Mouse (Mus musculus) midbrain, embryonic 14.5 days (tissue): Measurements from ENCODE around the gene Gm10073. TPM values are rescaled to one million over a fixed set of nuclear protein-coding genes. Genes with fewer than 3 reads are reported as not detected.
"Not testable (repeated sequence)": the region's sequence is repeated elsewhere in the genome, so short reads cannot be mapped to it uniquely, and the experiment has no call there.

Source experiments
- ATAC-seq: fragments of 200-750 bp; cut with Nextera tagmentation; 2 replicates; pipeline ENCODE4 v1.8.0; 2017; ENCODE audit warnings: moderate number of reproducible peaks, moderate library complexity; ENCODE audit not compliant: low FRiP score, low TSS enrichment
- DNase-seq: peaks from one replicate; pipeline ENCODE4 v3.0.0-alpha.2; 2015
- H3K27ac ChIP-seq: fragments of 300-500 bp; sonication (generic); replicated peaks from 2 replicates; pipeline ENCODE4 v1.5.1; 2014; ENCODE audit warnings: mild to moderate bottlenecking, low read depth, low read length, moderate library complexity
- H3K27me3 ChIP-seq: fragments of 300-500 bp; sonication (generic); 2 replicates; pipeline ENCODE4 v1.6.1; 2014; ENCODE audit warnings: low read length, control low read depth, mixed read lengths; ENCODE audit not compliant: control insufficient read depth, insufficient read depth
- H3K36me3 ChIP-seq: fragments of 300-500 bp; sonication (generic); 2 replicates; pipeline ENCODE4 v1.6.1; 2014; ENCODE audit warnings: low read length, control low read depth; ENCODE audit not compliant: control insufficient read depth, insufficient read depth
- H3K4me1 ChIP-seq: fragments of 300-500 bp; sonication (generic); 2 replicates; pipeline ENCODE4 v1.6.1; 2014; ENCODE audit warnings: mild to moderate bottlenecking, antibody characterized with exemption, low read length, control low read depth; ENCODE audit not compliant: control insufficient read depth, insufficient read depth
- H3K4me2 ChIP-seq: fragments of 300-500 bp; sonication (generic); 2 replicates; pipeline ENCODE4 v1.6.1; 2014; ENCODE audit warnings: mild to moderate bottlenecking, low read length, moderate library complexity
- H3K4me3 ChIP-seq: fragments of 300-500 bp; sonication (generic); replicated peaks from 2 replicates; pipeline ENCODE4 v1.5.1; 2014; ENCODE audit warnings: low read depth, low read length
- H3K9ac ChIP-seq: fragments of 300-500 bp; sonication (generic); replicated peaks from 2 replicates; pipeline ENCODE4 v1.6.1; 2014; ENCODE audit warnings: mild to moderate bottlenecking, low read length, moderate library complexity
- H3K9me3 ChIP-seq: fragments of 300-500 bp; sonication (generic); 2 replicates; pipeline ENCODE4 v1.6.1; 2016; ENCODE audit warnings: low read length, control low read depth, mixed read lengths; ENCODE audit not compliant: control insufficient read depth
- WGBS: fragments of 180-500 bp; shearing (Covaris S2); extraction: QIAGEN DNeasy Blood & Tissue Kit; methylation state at CpG from one replicate; pipeline ENCODE4 v1.1.7; 2014; 5-methylcytosine and 5-hydroxymethylcytosine counted together
- polyA plus RNA-seq: library from polyadenylated mRNA; unstranded; fragments of >200 nt; fragmentation: Nextera tagmentation; extraction: Ambion mirVana; gene quantifications from 2 replicates; pipeline ENCODE4 v1.2.1, GENCODE M21; 2014

Gm10073 gene
- 6.4 and 8.2 TPM in 2 replicates for polyA plus RNA-seq

GRCm38 (mm10) chr8:106573168-106573567 is at the start of gene Gm10073:
TSS of gene Gm10073 (minus strand) at chr8:106573461.
- not testable (repeated sequence) for H3K27ac ChIP-seq
- 50% methylated on average over 20 of the region's 20 CpGs for WGBS

GRCm38 (mm10) chr8:106623016-106623415 is 49.8 kb upstream of the Gm10073 start:
- H3K36me3 ChIP-seq = no peaks in the 10 kb centered on the region
- no peak for DNase-seq
- ATAC-seq = no peak
- H3K4me3 ChIP-seq = no peak overlapping the region
- H3K9me3 ChIP-seq = no peaks in the 10 kb centered on the region
- 73% methylated on average over 5 of the region's 5 CpGs for WGBS
- H3K27ac ChIP-seq = no peak overlapping the region
- H3K4me1 ChIP-seq = no peaks in the 10 kb centered on the region
- H3K4me2 ChIP-seq = no peak overlapping the region
- no peaks in the 10 kb centered on the region for H3K27me3 ChIP-seq
- no peak overlapping the region for H3K9ac ChIP-seq

More at GRCm38 (mm10) chr8:106573168-106573567, at the start of gene Gm10073:
- not testable (repeated sequence) for H3K36me3 ChIP-seq, H3K4me1 ChIP-seq, DNase-seq, H3K4me2 ChIP-seq, H3K4me3 ChIP-seq, H3K27me3 ChIP-seq, ATAC-seq, H3K9ac ChIP-seq, H3K9me3 ChIP-seq

- no peaks in the 10 kb centered on the region for H3K9me3 ChIP-seq
- 92% methylated on average over 2 of the region's 2 CpGs for WGBS
- no peaks in the 10 kb centered on the region for H3K36me3 ChIP-seq
- H3K4me2 ChIP-seq = no peak overlapping the region
- H3K27me3 ChIP-seq = no peaks in the 10 kb centered on the region
- no peak overlapping the region for H3K27ac ChIP-seq
- no peak overlapping the region for H3K4me3 ChIP-seq
- no peak for ATAC-seq
- DNase-seq = no peak
- H3K4me1 ChIP-seq = no peaks in the 10 kb centered on the region
- H3K9ac ChIP-seq = no peak overlapping the region
Observed at GRCm38 (mm10) chr8:106620488-106620887, 47.2 kb upstream of the Gm10073 start.

GRCm38 (mm10) chr8:106619549-106620245 is 46.4 kb upstream of the Gm10073 start:
- Histone ChIP-seq H3K36me3 (no peaks in the 10 kb centered on the region), H3K9me3 (no peaks in the 10 kb centered on the region), H3K9ac (no peak overlapping the region), H3K4me1 (no peaks in the 10 kb centered on the region), H3K4me3 (no peak overlapping the region), H3K27ac (no peak overlapping the region), H3K27me3 (no peaks in the 10 kb centered on the region), H3K4me2 (no peak overlapping the region)
- ATAC-seq (no peak), DNase-seq (no peak)
- WGBS = 68% methylated on average over 9 of the region's 9 CpGs

- H3K36me3 ChIP-seq = no peaks in the 10 kb centered on the region
- H3K27ac ChIP-seq = no peak overlapping the region
- no peaks in the 10 kb centered on the region for H3K27me3 ChIP-seq
- no peak overlapping the region for H3K4me2 ChIP-seq
- no peaks in the 10 kb centered on the region for H3K9me3 ChIP-seq
- 65% methylated on average over 6 of the region's 6 CpGs for WGBS
- no peak overlapping the region for H3K9ac ChIP-seq
- ATAC-seq (no peak), DNase-seq (no peak)
- H3K4me3 ChIP-seq = no peak overlapping the region
- no peaks in the 10 kb centered on the region for H3K4me1 ChIP-seq
Observed at GRCm38 (mm10) chr8:106618324-106618723, 45.1 kb upstream of the Gm10073 start.

- no peak overlapping the region for H3K9ac ChIP-seq
- H3K27me3 ChIP-seq = no peaks in the 10 kb centered on the region
- no peaks in the 10 kb centered on the region for H3K36me3 ChIP-seq
- no peak overlapping the region for H3K4me2 ChIP-seq
- H3K27ac ChIP-seq = no peak overlapping the region
- 82% methylated on average over 6 of the region's 6 CpGs for WGBS
- DNase-seq (no peak), ATAC-seq (no peak)
- H3K4me1 ChIP-seq = no peaks in the 10 kb centered on the region
- no peak overlapping the region for H3K4me3 ChIP-seq
- no peaks in the 10 kb centered on the region for H3K9me3 ChIP-seq
Observed at GRCm38 (mm10) chr8:106617865-106618264, 44.6 kb upstream of the Gm10073 start.

- no peak overlapping the region for H3K4me3 ChIP-seq
- no peaks in the 10 kb centered on the region for H3K27me3 ChIP-seq
- H3K27ac ChIP-seq = no peak overlapping the region
- H3K36me3 ChIP-seq = no peaks in the 10 kb centered on the region
- 11% methylated on average over 6 of the region's 6 CpGs for WGBS
- no peaks in the 10 kb centered on the region for H3K9me3 ChIP-seq
- no peak overlapping the region for H3K9ac ChIP-seq
- ATAC-seq = no peak
- no peak overlapping the region for H3K4me2 ChIP-seq
- no peak for DNase-seq
- no peaks in the 10 kb centered on the region for H3K4me1 ChIP-seq
Observed at GRCm38 (mm10) chr8:106617196-106617595, 43.9 kb upstream of the Gm10073 start.

GRCm38 (mm10) chr8:106616679-106617078 is 43.4 kb upstream of the Gm10073 start:
- H3K9me3 ChIP-seq = no peaks in the 10 kb centered on the region
- 45% methylated on average over 4 of the region's 4 CpGs for WGBS
- no peaks in the 10 kb centered on the region for H3K36me3 ChIP-seq
- ATAC-seq = no peak
- no peak overlapping the region for H3K27ac ChIP-seq
- no peaks in the 10 kb centered on the region for H3K4me1 ChIP-seq
- no peak overlapping the region for H3K9ac ChIP-seq
- DNase-seq = no peak
- no peak overlapping the region for H3K4me3 ChIP-seq
- no peaks in the 10 kb centered on the region for H3K27me3 ChIP-seq
- H3K4me2 ChIP-seq = no peak overlapping the region

- H3K36me3 ChIP-seq = no peaks in the 10 kb centered on the region
- no peak overlapping the region for H3K4me2 ChIP-seq
- no peak overlapping the region for H3K4me3 ChIP-seq
- no peaks in the 10 kb centered on the region for H3K9me3 ChIP-seq
- DNase-seq (no peak), ATAC-seq (no peak)
- 84% methylated on average over 10 of the region's 10 CpGs for WGBS
- H3K9ac ChIP-seq = no peak overlapping the region
- H3K4me1 ChIP-seq = no peaks in the 10 kb centered on the region
- H3K27me3 ChIP-seq = no peaks in the 10 kb centered on the region
- H3K27ac ChIP-seq = no peak overlapping the region
Observed at GRCm38 (mm10) chr8:106615661-106616299, 42.5 kb upstream of the Gm10073 start.
